Mouse (Mus musculus) heart, postnatal 0 days (tissue): ENCODE data around the gene Mmp23. TPM values are rescaled to one million over a fixed set of nuclear protein-coding genes. Genes with fewer than 3 reads are reported as not detected.
A peak's percentile ranks its signal among the peaks of the same experiment; 100 is the strongest.
"Not testable (repeated sequence)": the region's sequence is repeated elsewhere in the genome, so short reads cannot be mapped to it uniquely, and the experiment has no call there.

Experiments
- ATAC-seq: fragments of 200-750 bp; cut with Nextera tagmentation; 2 replicates; pipeline ENCODE4 v1.8.0; 2017; ENCODE audit warnings: low read depth, moderate number of reproducible peaks, moderate library complexity; ENCODE audit not compliant: insufficient read depth
- DNase-seq: peaks from one replicate; pipeline ENCODE4 v3.0.0-alpha.2; 2016; ENCODE audit warnings: low spot score
- H3K27ac ChIP-seq: fragments of 300-500 bp; sonication (generic); 2 replicates; pipeline ENCODE4 v1.5.1; 2014; ENCODE audit warnings: low read depth, mild to moderate bottlenecking
- H3K27me3 ChIP-seq: fragments of 300-500 bp; sonication (generic); 2 replicates; pipeline ENCODE4 v1.6.1; 2014; ENCODE audit warnings: low read length, mixed read lengths; ENCODE audit not compliant: control insufficient read depth, insufficient read depth
- H3K36me3 ChIP-seq: fragments of 300-500 bp; sonication (generic); replicated peaks from 2 replicates; pipeline ENCODE4 v1.6.1; 2014; ENCODE audit warnings: low read length, mixed read lengths; ENCODE audit not compliant: control insufficient read depth, insufficient read depth
- H3K4me1 ChIP-seq: fragments of 300-500 bp; sonication (generic); 2 replicates; pipeline ENCODE4 v1.6.1; 2014; ENCODE audit warnings: antibody characterized with exemption; ENCODE audit not compliant: control insufficient read depth, insufficient read depth
- H3K4me2 ChIP-seq: fragments of 300-500 bp; sonication (generic); 2 replicates; pipeline ENCODE4 v1.6.1; 2014; ENCODE audit warnings: low read depth, mild to moderate bottlenecking, low read length, moderate library complexity
- H3K4me3 ChIP-seq: fragments of 300-500 bp; sonication (generic); 2 replicates; pipeline ENCODE4 v1.5.1; 2014; ENCODE audit warnings: low read depth, low read length
- H3K9ac ChIP-seq: fragments of 300-500 bp; sonication (generic); replicated peaks from 2 replicates; pipeline ENCODE4 v1.6.1; 2014; ENCODE audit warnings: low read depth, low read length, mixed read lengths
- H3K9me3 ChIP-seq: fragments of 300-500 bp; sonication (generic); replicated peaks from 2 replicates; pipeline ENCODE4 v1.6.1; 2016; ENCODE audit warnings: low read length; ENCODE audit not compliant: control insufficient read depth
- CTCF ChIP-seq: IDR thresholded peaks from 2 replicates; pipeline ENCODE4 v1.5.1; 2016; ENCODE audit warnings: antibody characterized with exemption, control low read depth, low read depth
- EP300 ChIP-seq: IDR thresholded peaks from 2 replicates; pipeline ENCODE4 v1.6.1; 2016; ENCODE audit warnings: antibody characterized with exemption, low read depth
- WGBS: fragments of 180-500 bp; shearing (Covaris S2); extraction: QIAGEN DNeasy Blood & Tissue Kit; methylation state at CpG from one replicate; pipeline ENCODE4 v1.1.7; 2014; 5-methylcytosine and 5-hydroxymethylcytosine counted together
- polyA plus RNA-seq: library from polyadenylated mRNA; unstranded; fragments of >200 nt; fragmentation: Nextera tagmentation; extraction: Ambion mirVana; gene quantifications from 2 replicates; pipeline ENCODE4 v1.2.1, GENCODE M21; 2015
- total RNA-seq: library from RNA; depleted of rRNA; stranded (reverse); fragments of >200 nt; gene quantifications from 2 replicates; pipeline ENCODE4 v1.2.3, GENCODE M21; 2014; ENCODE audit warnings: low replicate concordance

Gene Mmp23
- total and polyA plus RNA-seq, 2 experiments from 2014 or later = 49.8 to 66.6 TPM

- no peak overlapping the region for H3K4me3 ChIP-seq
- H3K27ac ChIP-seq = no peak overlapping the region
- 75% methylated on average over 2 of the region's 2 CpGs for WGBS
- no peaks in the 10 kb centered on the region for H3K4me1 ChIP-seq
- H3K4me2 ChIP-seq = no peak overlapping the region
- DNase-seq = peak; percentile 17
- no peaks in the 10 kb centered on the region for H3K9me3 ChIP-seq
- no peaks in the 10 kb centered on the region for H3K27me3 ChIP-seq
- ATAC-seq = no peak
- TF ChIP-seq CTCF = peak; percentile 47
- no peak for TF ChIP-seq EP300
- no peak overlapping the region for H3K9ac ChIP-seq
- no peaks in the 10 kb centered on the region for H3K36me3 ChIP-seq
Observed at GRCm38 (mm10) chr4:155675991-155676390, 22.8 kb upstream of the Mmp23 start.

- WGBS = 45% methylated on average over 2 of the region's 2 CpGs
- Histone ChIP-seq H3K36me3 (no peaks in the 10 kb centered on the region), H3K4me3 (no peak overlapping the region), H3K9me3 (no peaks in the 10 kb centered on the region), H3K9ac (no peak overlapping the region), H3K4me1 (peaks cover 6% of the 10 kb centered on the region), H3K27me3 (no peaks in the 10 kb centered on the region), H3K4me2 (no peak overlapping the region), H3K27ac (no peak overlapping the region)
- DNase-seq (no peak), ATAC-seq (no peak)
- no peak for TF ChIP-seq CTCF
- TF ChIP-seq EP300 = no peak
Observed at GRCm38 (mm10) chr4:155672082-155672481, 18.9 kb upstream of the Mmp23 start.

- not testable (repeated sequence) for H3K9ac ChIP-seq, H3K4me2 ChIP-seq, ATAC-seq, H3K27ac ChIP-seq, DNase-seq, H3K36me3 ChIP-seq, H3K4me3 ChIP-seq, H3K4me1 ChIP-seq, H3K9me3 ChIP-seq, H3K27me3 ChIP-seq
- WGBS = 75% methylated on average over 4 of the region's 4 CpGs
Observed at GRCm38 (mm10) chr4:155670236-155670635, 17.1 kb upstream of the Mmp23 start.

GRCm38 (mm10) chr4:155669598-155670075 is 16.5 kb upstream of the Mmp23 start:
- Histone ChIP-seq H3K9ac (no peak overlapping the region), H3K27ac (no peak overlapping the region), H3K9me3 (no peaks in the 10 kb centered on the region), H3K4me3 (peak overlapping the region; percentile 89), H3K27me3 (no peaks in the 10 kb centered on the region), H3K4me2 (peak overlapping the region; percentile 67), H3K36me3 (peaks cover 11% of the 10 kb centered on the region; the same call in 1 of the 2 replicates), H3K4me1 (peaks cover 6% of the 10 kb centered on the region)
- DNase-seq (no peak), ATAC-seq (no peak)
- no peak for TF ChIP-seq CTCF
- no peak for TF ChIP-seq EP300
- WGBS = under 1% methylated on average over 8 of the region's 8 CpGs

- WGBS = under 1% methylated on average over 73 of the region's 73 CpGs
- DNase-seq (peak; percentile 97), ATAC-seq (peak; percentile 99)
- H3K4me2 ChIP-seq = peak within 1 kb of the TSS; percentile 67
- no peak for TF ChIP-seq CTCF
- TF ChIP-seq EP300 = 0 out of 2 replicates have a peak, but pooled peaks have one; percentile 45
- peak within 1 kb of the TSS; percentile 78 for H3K9ac ChIP-seq
- H3K9me3 ChIP-seq = no peaks in the 10 kb centered on the region
- H3K4me1 ChIP-seq = peaks cover 6% of the 10 kb centered on the region
- peak within 1 kb of the TSS; percentile 89 for H3K4me3 ChIP-seq
- H3K36me3 ChIP-seq = peaks cover 11% of the 10 kb centered on the region; the same call in 1 of the 2 replicates
- peak within 1 kb of the TSS; percentile 46; the same call in 1 of the 2 replicates for H3K27ac ChIP-seq
- H3K27me3 ChIP-seq = no peaks in the 10 kb centered on the region
Observed at GRCm38 (mm10) chr4:155668689-155669597, 15.8 kb upstream of the Mmp23 start, which contains the start of gene Mib2. Mib2 (minus strand) TSS chr4:155669198.
